Mouse (Mus musculus) layer of hippocampus, adult 18-20 months (tissue): ENCODE measurements around the gene Satb2. TPM values are rescaled to one million over a fixed set of nuclear protein-coding genes. Genes with fewer than 3 reads are reported as not detected.
"Not testable (repeated sequence)": the region's sequence is repeated elsewhere in the genome, so short reads cannot be mapped to it uniquely, and the experiment has no call there.

Experiments
- DNase-seq, 2 experiments: peaks; one replicate each; pipeline ENCODE4 v3.0.0; 2022; ENCODE audit warnings: low spot score in 2 of 2
- total RNA-seq, 2 experiments: library from RNA; stranded (reverse); gene quantifications; 2 replicates each; pipeline ENCODE4 v1.2.3; 2021

The Satb2 gene
- total RNA-seq, 2 experiments from 2014 or later = 16.5 to 18.8 TPM

GRCm38 (mm10) chr1:56844551-56845330 is 133.7 kb downstream of the Satb2 start:
- no peak for DNase-seq

- DNase-seq = no peak
These were observed 139.5 kb downstream of the Satb2 start for GRCm38 (mm10) chr1:56838901-56839300.

- DNase-seq = peak in 1 of 2 experiments; percentile 29
These were observed 144.2 kb downstream of the Satb2 start for GRCm38 (mm10) chr1:56833984-56834900.

DNA sequence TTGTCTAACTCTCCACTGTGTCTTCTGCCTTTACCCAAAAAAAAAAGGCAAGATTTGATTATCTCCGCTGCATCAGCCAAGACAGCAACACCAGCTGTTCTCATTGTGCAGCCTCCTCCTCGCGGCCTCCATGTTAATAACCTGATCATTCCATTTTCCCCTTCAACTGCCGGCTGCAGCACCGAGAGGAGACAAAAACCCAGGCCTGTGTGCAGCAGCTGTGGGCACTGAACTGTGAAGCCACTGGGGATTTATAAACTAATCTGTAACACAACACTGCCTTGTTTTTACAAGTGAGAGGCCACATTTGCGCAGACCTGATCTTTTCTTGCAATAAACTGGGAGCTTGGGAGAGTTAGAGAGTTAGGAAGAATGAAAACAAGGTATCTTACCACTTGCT is 145.1 kb downstream of the Satb2 start:
- DNase-seq = peak in 1 of 2 experiments; percentile 9

GRCm38 (mm10) chr1:56832738-56833137 is 145.7 kb downstream of the Satb2 start:
- DNase-seq = no peak

- DNase-seq = no peak
These were observed 155.7 kb downstream of the Satb2 start for GRCm38 (mm10) chr1:56822735-56823134.

- DNase-seq = no peak
These were observed 156.4 kb downstream of the Satb2 start for GRCm38 (mm10) chr1:56822025-56822424.

- DNase-seq = no peak
These were observed 164.9 kb downstream of the Satb2 start for GRCm38 (mm10) chr1:56813506-56813905.

GRCm38 (mm10) chr1:56812961-56813360 is 165.5 kb downstream of the Satb2 start:
- no peak for DNase-seq

DNA sequence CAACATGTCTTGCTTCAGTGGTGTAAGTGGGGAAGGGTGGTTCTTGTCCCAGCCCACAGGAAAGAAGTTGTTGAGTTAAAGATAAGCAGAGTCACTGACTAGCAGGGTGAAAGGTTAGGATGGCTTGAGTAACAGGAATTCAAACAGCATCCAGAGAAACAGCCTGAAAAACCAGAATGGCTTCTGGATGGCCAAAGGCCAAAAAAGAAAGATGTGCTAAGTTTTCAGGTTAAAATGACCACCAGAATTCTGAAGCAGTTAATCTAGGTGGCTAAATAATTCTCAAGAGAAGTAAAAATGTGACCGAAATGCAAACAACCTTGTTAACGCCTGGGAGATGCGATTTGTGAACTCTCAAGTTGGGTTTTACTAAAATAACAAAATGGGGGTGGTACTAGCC is 167.0 kb downstream of the Satb2 start:
- no peak for DNase-seq

DNA sequence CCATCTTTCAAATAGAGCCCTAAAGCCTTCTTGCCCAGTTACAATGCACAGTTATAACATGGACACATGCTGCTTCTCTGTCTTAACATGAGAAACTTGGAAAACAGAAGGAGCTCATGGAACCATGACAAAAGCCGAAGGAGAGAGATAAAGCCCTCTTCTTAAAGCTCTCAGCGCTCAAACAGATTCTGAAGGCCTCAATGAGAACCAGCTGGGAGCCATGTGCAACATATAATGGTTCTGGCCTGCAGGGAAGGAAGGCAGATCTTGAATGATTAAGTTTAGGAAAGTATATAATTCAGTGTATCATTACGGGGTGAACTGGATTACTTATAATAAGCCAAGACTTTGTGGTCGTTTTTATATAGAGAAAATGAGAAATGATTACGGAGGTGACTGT is 172.4 kb downstream of the Satb2 start:
- no peak for DNase-seq

- no peak for DNase-seq
These were observed 177.8 kb downstream of the Satb2 start for GRCm38 (mm10) chr1:56800611-56801010.

GRCm38 (mm10) chr1:56795016-56795608 is 183.3 kb downstream of the Satb2 start:
- no peak for DNase-seq

- DNase-seq = no peak
These were observed 188.8 kb downstream of the Satb2 start for GRCm38 (mm10) chr1:56789641-56790040.

- DNase-seq = not testable (repeated sequence)
These were observed 196.3 kb downstream of the Satb2 start for GRCm38 (mm10) chr1:56782139-56782538.

GRCm38 (mm10) chr1:56764205-56764604 is 214.2 kb downstream of the Satb2 start:
- no peak for DNase-seq

- DNase-seq = no peak
These were observed 216.9 kb downstream of the Satb2 start for GRCm38 (mm10) chr1:56761512-56761911.

GRCm38 (mm10) chr1:56753283-56753682 is 225.2 kb downstream of the Satb2 start:
- no peak for DNase-seq

DNA sequence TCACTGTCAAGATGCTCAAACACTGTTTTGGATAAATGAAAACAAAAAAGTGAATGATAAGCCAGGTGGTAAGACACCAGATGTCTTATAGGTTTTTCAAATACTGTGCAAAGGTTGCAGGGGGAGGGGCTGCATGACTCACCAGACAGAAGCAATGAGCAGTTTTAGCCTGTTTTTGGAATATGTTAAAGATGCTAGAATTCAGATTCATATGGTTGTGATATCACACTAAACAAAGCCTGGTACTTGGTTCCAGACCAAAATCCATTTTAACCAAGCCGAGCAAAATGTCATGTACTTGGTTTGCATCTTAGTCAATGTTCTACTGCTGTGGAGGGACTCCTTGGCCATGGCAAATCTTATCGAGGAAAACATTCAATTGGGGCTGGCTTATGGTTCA is 227.8 kb downstream of the Satb2 start:
- DNase-seq = no peak

DNA sequence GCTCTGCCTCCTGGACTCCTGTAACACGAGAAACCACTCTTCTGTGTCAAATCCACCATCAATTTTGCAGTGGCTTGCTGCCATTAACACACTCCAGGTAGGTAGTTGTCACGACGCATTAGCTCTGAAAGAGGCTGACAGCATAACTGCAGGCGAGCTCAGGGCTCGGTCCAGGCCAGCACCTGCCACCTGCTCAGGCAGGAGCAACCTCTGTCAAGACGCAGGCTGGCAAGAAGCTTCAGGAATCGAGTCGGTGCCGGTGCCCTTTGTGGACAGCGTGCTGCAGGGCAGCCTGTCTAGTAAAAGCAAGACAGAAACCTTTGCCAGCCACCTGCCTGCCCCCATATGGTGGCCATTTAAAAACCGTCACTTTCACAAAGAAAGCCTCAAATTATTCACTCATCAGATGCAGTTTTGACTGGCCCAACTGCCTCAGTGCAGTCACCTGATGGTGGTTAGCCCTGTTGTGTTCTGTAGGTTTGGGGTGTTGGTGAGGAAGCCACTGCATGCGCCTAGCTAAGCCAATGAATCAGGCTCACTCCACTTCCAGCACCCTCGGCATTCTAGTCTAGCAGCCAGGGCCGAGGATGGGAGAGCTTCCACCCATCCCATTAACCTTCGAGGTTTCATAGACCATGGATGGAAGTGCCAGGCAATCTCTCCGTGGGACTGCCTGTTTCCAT is 228.7 kb downstream of the Satb2 start:
- DNase-seq = no peak

GRCm38 (mm10) chr1:56748876-56749493 is 229.5 kb downstream of the Satb2 start:
- no peak for DNase-seq
